Mouse (Mus musculus) frontal cortex, adult 2 months (tissue): ENCODE measurements at regions not wholly inside any gene's neighbourhood (a gene's known extent, or its start where the extent isn't known, plus 50 kb on each side); places are given as distances from the start of the nearest gene placed in this dataset.
"Not testable (repeated sequence)": the region's sequence is repeated elsewhere in the genome, so short reads cannot be mapped to it uniquely, and the experiment has no call there.

ENCODE experiments used
- DNase-seq, 2 experiments: peaks; one replicate each; pipeline ENCODE4 v3.0.0; 2022; ENCODE audit warnings: low spot score in 1 of 2; ENCODE audit errors: extremely low spot score in 1 of 2

- DNase-seq: no peak
Measured at GRCm38 (mm10) chr15:23536691-23537090, 987.9 kb downstream of the Cdh18 start.

- DNase-seq: no peak
Measured at GRCm38 (mm10) chr15:23537449-23537848, 988.6 kb downstream of the Cdh18 start.

- peak; percentile 31 to 54 for DNase-seq
Measured at GRCm38 (mm10) chr15:23560136-23560535, 1011.3 kb downstream of the Cdh18 start.

DNA sequence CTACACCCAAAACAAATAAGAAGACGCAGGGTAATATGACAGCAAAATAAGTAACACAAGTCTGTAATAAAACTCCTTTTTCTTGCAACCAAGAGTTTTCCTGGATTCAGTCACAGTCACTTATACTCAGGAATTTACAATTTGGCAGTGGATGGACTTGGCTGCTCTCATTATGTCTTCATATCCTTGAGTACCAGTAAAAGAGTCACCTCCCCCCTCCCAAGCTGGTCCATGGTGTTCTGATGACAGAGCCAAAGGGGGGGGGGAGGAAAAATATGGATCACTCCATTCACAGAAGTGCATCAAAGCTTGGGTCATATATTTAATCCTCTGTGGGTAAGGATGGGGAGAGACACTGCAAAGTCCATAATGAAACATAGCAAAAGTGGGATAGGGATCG, 1013.4 kb downstream of the Cdh18 start:
- DNase-seq: peak in 1 of 2 experiments; percentile 11

DNA sequence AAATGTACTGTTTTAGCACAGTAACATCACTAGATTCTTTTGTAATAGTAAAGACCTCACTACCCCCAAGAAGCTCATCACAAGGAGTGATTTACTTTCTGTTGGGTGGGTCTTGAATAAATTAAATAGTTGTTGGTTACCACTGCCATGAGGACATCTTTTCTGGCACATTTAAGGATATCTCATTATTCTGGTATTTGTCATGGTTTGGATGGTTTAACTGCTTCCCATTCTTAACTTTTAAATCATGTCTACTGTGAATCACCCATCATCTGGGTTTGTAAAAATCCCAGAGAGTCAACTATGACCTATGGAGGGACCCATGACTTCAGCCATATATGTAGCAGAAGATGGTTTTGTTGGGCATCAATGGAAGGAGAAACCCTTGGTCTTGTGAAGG, 1016.2 kb downstream of the Cdh18 start:
- DNase-seq: no peak

- DNase-seq: no peak
Measured at GRCm38 (mm10) chr15:23566886-23567655, 1018.2 kb downstream of the Cdh18 start.

DNA sequence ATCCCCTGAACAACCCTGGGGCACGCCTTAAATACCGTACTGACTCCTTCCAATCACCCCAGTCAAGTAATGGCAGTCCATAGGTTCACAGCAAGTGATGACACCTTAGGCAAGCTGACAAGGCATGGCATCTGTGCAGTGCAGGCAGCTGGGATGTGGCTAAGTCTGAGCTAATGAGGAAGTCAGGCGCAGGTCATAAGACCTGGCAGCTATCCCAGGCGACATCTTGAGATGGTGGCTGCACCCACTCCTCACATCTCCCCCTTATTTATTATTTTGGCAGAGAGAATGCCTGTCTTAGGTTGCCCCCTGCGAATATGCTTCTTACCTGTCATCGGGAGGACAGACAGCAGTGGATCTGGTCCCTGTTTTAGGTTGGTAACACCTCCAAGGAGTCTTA, 1019.8 kb downstream of the Cdh18 start:
- not testable (repeated sequence) for DNase-seq

- DNase-seq: peak in 1 of 2 experiments; percentile 18
Measured at GRCm38 (mm10) chr15:23581898-23582297, 1033.1 kb downstream of the Cdh18 start.

DNA sequence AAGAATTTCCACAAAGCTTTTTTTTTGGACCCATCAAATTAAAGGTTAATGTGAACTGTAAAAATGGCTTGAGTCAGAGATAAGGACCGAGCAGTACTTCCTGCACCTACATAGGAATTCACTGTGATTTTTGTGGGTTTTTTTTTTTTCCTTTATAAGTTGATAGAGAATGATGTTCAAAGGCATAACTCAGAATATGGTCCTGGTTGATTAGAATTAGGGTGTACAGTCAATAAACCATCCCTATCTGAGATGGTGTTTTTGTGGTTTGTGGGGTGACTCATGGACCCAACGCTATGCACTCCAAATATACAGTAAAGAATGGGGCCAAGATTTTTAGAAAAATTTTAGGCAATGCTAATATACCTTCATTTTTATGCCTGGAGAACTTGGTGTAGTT, 1041.6 kb downstream of the Cdh18 start:
- no peak for DNase-seq

DNA sequence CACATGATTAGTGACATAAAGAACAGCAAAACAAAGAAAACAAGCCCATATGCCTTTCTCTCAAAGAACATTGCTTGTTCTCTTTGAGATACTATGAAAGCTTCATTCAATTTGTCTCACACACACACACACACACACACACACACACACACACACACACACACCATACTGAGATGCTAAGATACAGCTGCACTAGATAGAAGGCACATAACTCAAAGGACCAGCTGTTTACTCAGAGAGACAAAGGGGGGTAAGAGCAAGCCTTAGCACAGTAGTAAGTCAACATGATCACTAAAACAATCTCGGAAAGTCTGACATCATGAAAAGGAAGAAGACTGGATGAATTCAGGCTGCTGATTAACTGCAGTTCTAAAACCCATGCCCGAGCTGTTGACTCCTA, 1051.6 kb downstream of the Cdh18 start:
- DNase-seq: no peak
